Mouse (Mus musculus) MEL (cell line): ENCODE measurements at regions not wholly inside any gene's neighbourhood (a gene's known extent, or its start where the extent isn't known, plus 50 kb on each side); places are given as distances from the start of the nearest gene placed in this dataset.

Source experiments
- DNase-seq: peaks from one replicate; pipeline ENCODE4 v3.0.0; 2011; ENCODE audit warnings: low read depth, low spot score
- H3K27ac ChIP-seq: 2 replicates; pipeline ENCODE4 v1.5.1; 2012; ENCODE audit warnings: low read depth, mild to moderate bottlenecking, control low read depth, low read length, moderate library complexity; ENCODE audit not compliant: control insufficient read depth
- H3K27me3 ChIP-seq, 2 experiments: fragments of 150-350 bp in 1 of 2; sonication (generic) in 1 of 2; 2 replicates each; pipeline ENCODE4 v1.6.1; 2012; ENCODE audit warnings: low read length in 2 of 2, mild to moderate bottlenecking in 2 of 2, improper control_type of control experiment in 1 of 2, moderate library complexity in 1 of 2; ENCODE audit not compliant: insufficient read depth in 2 of 2, control insufficient read depth in 1 of 2
- H3K36me3 ChIP-seq, 2 experiments: 2 replicates each; pipeline ENCODE4 v1.6.1; 2012 to 2014; ENCODE audit warnings: low read length in 2 of 2, improper control_type of control experiment in 1 of 2, inconsistent platforms in 1 of 2, mild to moderate bottlenecking in 1 of 2; ENCODE audit not compliant: insufficient read depth in 2 of 2, control insufficient read depth in 1 of 2
- H3K4me1 ChIP-seq, 2 experiments: fragments of 150-350 bp in 1 of 2; sonication (generic) in 1 of 2; 2 replicates each; pipeline ENCODE4 v1.6.1; 2012; ENCODE audit warnings: low read length in 2 of 2, improper control_type of control experiment in 1 of 2, mild to moderate bottlenecking in 1 of 2; ENCODE audit not compliant: insufficient read depth in 2 of 2, control insufficient read depth in 1 of 2
- H3K4me3 ChIP-seq, 2 experiments: fragments of 150-350 bp in 1 of 2; sonication (generic) in 1 of 2; 2 replicates each; pipeline ENCODE4 v1.5.1; 2012; ENCODE audit warnings: low read depth in 2 of 2, low read length in 2 of 2, mild to moderate bottlenecking in 2 of 2, moderate library complexity in 2 of 2, control low read depth in 1 of 2, improper control_type of control experiment in 1 of 2; ENCODE audit not compliant: control insufficient read depth in 1 of 2, insufficient read depth in 1 of 2
- H3K79me2 ChIP-seq: 2 replicates; pipeline ENCODE4 v1.6.1; 2012; ENCODE audit warnings: mild to moderate bottlenecking, low read length, moderate library complexity; ENCODE audit not compliant: control insufficient read depth, poor library complexity, insufficient read depth
- H3K9ac ChIP-seq: 2 replicates; pipeline ENCODE4 v1.6.1; 2012; ENCODE audit warnings: low read depth, mild to moderate bottlenecking, control low read depth, low read length, moderate library complexity; ENCODE audit not compliant: control insufficient read depth, poor library complexity, severe bottlenecking
- H3K9me3 ChIP-seq: fragments of 150-350 bp; sonication (generic); replicated peaks from 2 replicates; pipeline ENCODE4 v1.6.1; 2012; ENCODE audit warnings: mild to moderate bottlenecking, low read length, improper control_type of control experiment, moderate library complexity; ENCODE audit not compliant: insufficient read depth
- CTCF ChIP-seq, 3 experiments: IDR thresholded peaks in 2 of 3; conservative IDR thresholded peaks in 1 of 3; 2 replicates each; pipeline ENCODE4 v1.5.1; 2011 to 2012; ENCODE audit warnings: low read length in 3 of 3, low read depth in 2 of 3, mild to moderate bottlenecking in 2 of 3, improper control_type of control experiment in 1 of 3, inconsistent platforms in 1 of 3, mixed read lengths in 1 of 3, moderate library complexity in 1 of 3; ENCODE audit not compliant: control insufficient read depth in 1 of 3, insufficient read depth in 1 of 3, poor library complexity in 1 of 3, severe bottlenecking in 1 of 3
- ELF1 ChIP-seq: IDR thresholded peaks from 2 replicates; pipeline ENCODE4 v1.6.1; 2014; ENCODE audit warnings: low read depth, mild to moderate bottlenecking, inconsistent platforms, low read length, improper control_type of control experiment, moderate library complexity
- ETS1 ChIP-seq: IDR thresholded peaks from 2 replicates; pipeline ENCODE4 v1.6.1; 2012; ENCODE audit warnings: low read depth, mild to moderate bottlenecking, inconsistent platforms, low read length, improper control_type of control experiment, moderate library complexity
- GABPA ChIP-seq: IDR thresholded peaks from 2 replicates; pipeline ENCODE4 v1.6.1; 2012; ENCODE audit warnings: low read depth, mild to moderate bottlenecking, inconsistent platforms, low read length, improper control_type of control experiment, moderate library complexity
- GATA1 ChIP-seq: IDR thresholded peaks from 2 replicates; pipeline ENCODE4 v1.6.1; 2011; ENCODE audit warnings: low read depth, low read length, improper control_type of control experiment
- JUND ChIP-seq: IDR thresholded peaks from 2 replicates; pipeline ENCODE4 v1.6.1; 2011; ENCODE audit warnings: low read depth, mild to moderate bottlenecking, improper control_type of control experiment, low read length
- KAT2A ChIP-seq: conservative IDR thresholded peaks from 2 replicates; pipeline ENCODE4 v1.6.1; 2012; ENCODE audit warnings: low read depth, low read length, improper control_type of control experiment, inconsistent platforms
- MAX ChIP-seq: IDR thresholded peaks from 2 replicates; pipeline ENCODE4 v1.6.1; 2011; ENCODE audit warnings: low read length, improper control_type of control experiment
- MXI1 ChIP-seq: IDR thresholded peaks from 2 replicates; pipeline ENCODE4 v1.6.1; 2011; ENCODE audit warnings: mild to moderate bottlenecking, low read depth, low read length, improper control_type of control experiment
- MYB ChIP-seq: IDR thresholded peaks from 2 replicates; pipeline ENCODE4 v1.6.1; 2011; ENCODE audit warnings: mild to moderate bottlenecking, low read depth, low read length, improper control_type of control experiment
- MYC ChIP-seq: IDR thresholded peaks from 2 replicates; pipeline ENCODE4 v1.6.1; 2011; ENCODE audit warnings: low read depth, mild to moderate bottlenecking, low read length, improper control_type of control experiment, moderate library complexity
- NELFE ChIP-seq: IDR thresholded peaks from 2 replicates; pipeline ENCODE4 v1.6.1; 2011; ENCODE audit warnings: low read depth, low read length, improper control_type of control experiment
- POLR2A ChIP-seq, 2 experiments: IDR thresholded peaks; 2 replicates each; pipeline ENCODE4 v1.6.1; 2011 to 2012; ENCODE audit warnings: low read length in 2 of 2, mild to moderate bottlenecking in 2 of 2, control low read depth in 1 of 2, improper control_type of control experiment in 1 of 2, low read depth in 1 of 2, moderate library complexity in 1 of 2; ENCODE audit not compliant: control insufficient read depth in 1 of 2, insufficient read depth in 1 of 2, poor library complexity in 1 of 2
- POLR2AphosphoS2 ChIP-seq: IDR thresholded peaks from 2 replicates; pipeline ENCODE4 v1.6.1; 2011; ENCODE audit warnings: low read length, improper control_type of control experiment
- SIN3A ChIP-seq: IDR thresholded peaks from 2 replicates; pipeline ENCODE4 v1.6.1; 2012; ENCODE audit warnings: low read length, improper control_type of control experiment, inconsistent platforms
- SMC3 ChIP-seq: IDR thresholded peaks from 2 replicates; pipeline ENCODE4 v1.6.1; 2011; ENCODE audit warnings: low read depth, low read length, improper control_type of control experiment
- TBP ChIP-seq: IDR thresholded peaks from 2 replicates; pipeline ENCODE4 v1.8.0; 2011; ENCODE audit warnings: low read depth, low read length, improper control_type of control experiment
- USF1 ChIP-seq: IDR thresholded peaks from 2 replicates; pipeline ENCODE4 v1.6.1; 2014; ENCODE audit warnings: low read depth, mild to moderate bottlenecking, inconsistent platforms, low read length, improper control_type of control experiment, moderate library complexity
- ZC3H11A ChIP-seq: IDR thresholded peaks from 2 replicates; pipeline ENCODE4 v1.6.1; 2012; ENCODE audit warnings: low read depth, mild to moderate bottlenecking, inconsistent platforms, low read length, improper control_type of control experiment
- ZMIZ1 ChIP-seq: IDR thresholded peaks from 2 replicates; pipeline ENCODE4 v1.6.1; 2012; ENCODE audit warnings: low read depth, mild to moderate bottlenecking, inconsistent platforms, low read length, improper control_type of control experiment, moderate library complexity
- ZNF384 ChIP-seq: IDR thresholded peaks from 2 replicates; pipeline ENCODE4 v1.6.1; 2012; ENCODE audit warnings: low read depth, mild to moderate bottlenecking, inconsistent platforms, low read length, improper control_type of control experiment

DNA sequence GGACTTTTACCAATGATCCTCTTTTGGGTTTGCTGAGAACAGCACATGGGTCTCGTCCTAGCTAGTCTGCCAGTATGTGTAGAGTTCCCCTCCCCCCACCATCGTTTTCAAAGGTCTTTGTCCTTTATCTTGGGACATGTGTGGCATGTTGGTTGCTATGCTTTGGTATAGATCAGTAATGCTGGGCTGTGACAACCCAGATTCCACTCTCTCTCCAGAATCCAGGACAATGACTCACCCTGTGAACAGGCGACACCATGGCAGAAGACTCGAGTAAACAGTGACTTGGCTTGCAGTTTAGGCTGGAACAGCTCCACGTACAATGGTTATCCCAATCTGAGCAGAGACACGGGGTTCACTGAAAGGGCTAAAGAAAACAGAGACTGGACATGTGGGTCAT is 149.2 kb downstream of the Cdh26 start:
- TF ChIP-seq SMC3 (no peak), MAX (no peak), JUND (no peak), TBP (no peak), NELFE (no peak), MYB (no peak)
- no peak overlapping the region for H3K27ac ChIP-seq

GRCm38 (mm10) chr2:178581306-178581705 is 151.0 kb downstream of the Cdh26 start:
- Histone ChIP-seq H3K79me2 (no peaks in the 10 kb centered on the region), H3K9ac (no peak overlapping the region), H3K36me3 (no peaks in the 10 kb centered on the region), H3K27me3 (no peaks in the 10 kb centered on the region), H3K9me3 (no peaks in the 10 kb centered on the region), H3K27ac (no peak overlapping the region), H3K4me3 (no peak overlapping the region), H3K4me1 (no peaks in the 10 kb centered on the region)
- DNase-seq, result no peak
- TF ChIP-seq MXI1 (no peak), CTCF (IDR thresholded peaks at IDR 0.05 in 2 of 3, conservative IDR thresholded peaks at IDR 0.05 in 1 of 3; ENCODE audit: control insufficient read depth in 1 of 3, insufficient read depth in 1 of 3, low read depth in 2 of 3, low read length in 3 of 3, poor library complexity in 1 of 3, severe bottlenecking in 1 of 3) (no peak), MYC (no peak), GABPA (no peak), ZC3H11A (no peak), SIN3A (no peak), ETS1 (no peak), ELF1 (no peak), NELFE (no peak), ZMIZ1 (no peak), GATA1 (no peak), KAT2A (no peak), MAX (no peak), TBP (no peak), USF1 (no peak), ZNF384 (no peak), JUND (no peak), POLR2AphosphoS2 (no peak), MYB (no peak), POLR2A (IDR thresholded peaks at IDR 0.05; ENCODE audit: control insufficient read depth in 1 of 2, insufficient read depth in 1 of 2, low read depth in 1 of 2, low read length in 2 of 2, poor library complexity in 1 of 2) (no peak)

More for the DNA sequence above, 149.2 kb downstream of the Cdh26 start:
- no peaks in the 10 kb centered on the region for H3K79me2 ChIP-seq
- DNase-seq, result no peak
- no peaks in the 10 kb centered on the region for H3K9me3 ChIP-seq
- H3K4me1 ChIP-seq, result no peaks in the 10 kb centered on the region
- no peaks in the 10 kb centered on the region for H3K27me3 ChIP-seq
- H3K9ac ChIP-seq, result no peak overlapping the region
- no peak overlapping the region for H3K4me3 ChIP-seq
- H3K36me3 ChIP-seq, result no peaks in the 10 kb centered on the region
